Mouse (Mus musculus): ENCODE measurements around the gene Zfp296. TPM values are rescaled to one million over a fixed set of nuclear protein-coding genes. Genes with fewer than 3 reads are reported as not detected.

The Zfp296 gene
- polyA plus RNA-seq, 1 experiment from 2014 or later, result 0.20 TPM

DNA sequence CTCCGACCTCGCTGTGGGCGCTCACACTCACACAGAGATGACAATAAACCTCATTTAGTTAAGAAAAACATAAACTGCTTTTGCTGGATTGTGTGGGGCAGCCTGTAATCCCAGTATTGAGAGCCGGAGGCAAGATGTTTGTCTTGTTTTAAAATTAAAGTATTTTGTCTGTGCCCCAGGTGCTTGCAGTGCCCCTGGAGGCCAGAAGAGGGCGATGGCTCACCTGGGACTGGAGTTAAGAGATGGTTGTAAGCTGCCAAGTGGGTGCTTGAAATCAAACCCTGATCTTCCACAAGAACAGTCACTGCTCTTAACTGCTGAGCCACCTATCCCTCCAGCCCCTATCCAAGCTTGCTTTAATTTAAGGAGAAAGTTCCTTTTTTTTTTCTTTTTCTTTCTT is 33.9 kb downstream of the Zfp296 start:
- H3K27me3 ChIP-seq (replicated peaks; ENCODE audit: control insufficient read depth, insufficient read depth, low read length), result no peaks in the 10 kb centered on the region
- ATAC-seq, result no peak
- H3K4me1 ChIP-seq (ENCODE audit: control insufficient read depth, insufficient read depth, low read depth, low read length), result no peaks in the 10 kb centered on the region
- H3K9me3 ChIP-seq (ENCODE audit: control insufficient read depth, low read length), result no peaks in the 10 kb centered on the region
- 75% methylated on average over 5 of the region's 5 CpGs for WGBS
- H3K27ac ChIP-seq (ENCODE audit: low read depth, low read length), result no peak overlapping the region
- 0 out of 2 replicates have a peak, but pooled peaks cover 5% of the 10 kb centered on the region for H3K36me3 ChIP-seq (ENCODE audit: control insufficient read depth, insufficient read depth, low read length)
- no peak overlapping the region for H3K4me2 ChIP-seq (ENCODE audit: low read length)
- no peak overlapping the region for H3K9ac ChIP-seq (ENCODE audit: low read depth, low read length)
- H3K4me3 ChIP-seq (ENCODE audit: low read length), result no peak overlapping the region

DNA sequence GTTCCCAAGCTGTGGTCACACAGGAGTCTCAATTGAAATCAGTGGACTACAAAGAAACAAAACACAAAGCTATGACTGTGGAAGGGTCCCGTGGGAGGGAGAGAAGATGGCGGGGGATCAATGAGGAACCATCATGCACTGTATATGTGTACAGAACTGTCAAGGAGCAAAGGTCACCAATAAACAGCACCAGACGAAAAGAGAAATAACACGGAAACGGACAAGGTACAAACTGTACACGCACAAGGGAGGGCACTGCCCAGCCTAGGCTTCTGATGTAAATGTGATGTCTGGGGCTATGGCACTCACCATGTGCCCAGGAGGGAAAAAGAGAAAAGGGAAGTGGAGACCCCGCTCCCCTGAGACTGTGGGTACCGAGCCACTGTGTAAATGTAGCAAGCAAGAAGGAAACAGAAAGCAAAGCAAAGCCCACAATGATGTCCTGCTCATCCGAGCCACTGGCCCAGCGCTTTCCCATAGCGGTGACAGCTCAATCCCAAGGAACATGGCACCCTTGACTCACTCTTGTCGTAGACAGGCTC is 38.0 kb downstream of the Zfp296 start:
- Histone ChIP-seq H3K4me1 (ENCODE audit: control insufficient read depth, insufficient read depth, low read depth, low read length) (peaks cover 6% of the 10 kb centered on the region; the same call in 1 of the 2 replicates), H3K4me3 (ENCODE audit: low read length) (no peak overlapping the region), H3K27ac (ENCODE audit: low read depth, low read length) (no peak overlapping the region), H3K27me3 (replicated peaks; ENCODE audit: control insufficient read depth, insufficient read depth, low read length) (no peaks in the 10 kb centered on the region), H3K4me2 (ENCODE audit: low read length) (no peak overlapping the region), H3K36me3 (ENCODE audit: control insufficient read depth, insufficient read depth, low read length) (0 out of 2 replicates have a peak, but pooled peaks cover 5% of the 10 kb centered on the region), H3K9ac (ENCODE audit: low read depth, low read length) (no peak overlapping the region), H3K9me3 (ENCODE audit: control insufficient read depth, low read length) (no peaks in the 10 kb centered on the region)
- WGBS, result 90% methylated on average over 12 of the region's 12 CpGs
- no peak for ATAC-seq

DNA sequence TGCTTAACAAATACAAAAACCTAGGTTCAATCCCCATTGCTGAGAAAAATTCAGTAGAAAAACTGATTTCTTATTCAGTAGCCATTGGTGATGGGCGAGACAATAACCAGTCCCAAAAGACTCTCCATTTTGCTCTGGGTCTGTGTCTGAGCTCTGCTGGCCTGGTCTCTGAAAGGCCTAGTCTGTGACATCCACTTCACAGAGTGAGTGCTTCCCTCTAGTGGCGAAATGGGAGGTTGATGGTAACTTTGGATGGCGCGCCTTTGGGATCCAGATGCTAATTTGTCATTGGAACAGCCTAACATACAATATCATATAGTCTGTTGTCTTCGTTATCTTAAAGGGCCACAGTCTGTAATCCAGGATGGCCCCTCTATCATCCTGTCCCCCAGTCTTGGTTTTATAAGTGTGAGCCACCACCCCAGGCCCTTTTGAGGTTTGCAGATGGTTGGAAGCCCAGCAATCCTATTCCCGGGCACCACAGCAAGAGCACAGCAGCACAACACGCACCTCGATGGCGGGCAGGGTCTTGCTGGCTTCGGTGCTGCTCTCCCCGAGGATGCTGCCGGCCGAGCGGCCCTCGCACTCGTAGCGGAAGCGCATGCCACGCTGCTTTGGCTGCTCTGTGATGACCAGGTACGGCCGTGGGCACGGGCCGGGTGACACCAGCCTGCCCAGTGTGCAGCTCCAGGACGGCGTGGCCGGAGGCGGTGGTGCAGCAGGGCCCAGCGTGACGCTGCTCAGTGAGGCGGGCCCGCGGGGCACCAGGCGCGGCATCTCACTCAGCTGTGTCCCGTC is 42.1 kb downstream of the Zfp296 start:
- H3K36me3 ChIP-seq (ENCODE audit: control insufficient read depth, insufficient read depth, low read length), result no peaks in the 10 kb centered on the region
- H3K27ac ChIP-seq (ENCODE audit: low read depth, low read length), result no peak overlapping the region

DNA sequence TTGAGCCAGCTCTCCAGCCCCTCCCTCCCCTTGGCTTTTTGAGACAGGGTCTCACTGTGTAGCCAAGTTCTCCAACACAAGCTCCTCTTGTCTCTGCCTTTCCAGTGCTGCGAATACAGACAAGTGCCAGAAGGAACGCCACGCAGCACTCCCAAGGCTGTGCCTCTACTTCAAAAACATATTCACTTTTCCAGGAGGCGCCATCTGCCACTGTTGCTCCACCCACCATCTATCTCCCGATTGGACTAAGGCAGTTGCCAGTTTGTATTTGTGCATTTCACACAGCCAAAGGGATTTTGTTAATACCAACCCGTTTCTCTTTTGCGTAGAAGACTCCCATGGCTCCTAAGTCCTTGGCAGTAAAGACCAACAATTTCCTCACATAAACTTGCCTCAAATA is 43.7 kb downstream of the Zfp296 start:
- no peak overlapping the region for H3K4me3 ChIP-seq (ENCODE audit: low read length)
- no peak overlapping the region for H3K4me2 ChIP-seq (ENCODE audit: low read length)
- no peak for ATAC-seq
- no peaks in the 10 kb centered on the region for H3K36me3 ChIP-seq (ENCODE audit: control insufficient read depth, insufficient read depth, low read length)
- H3K27me3 ChIP-seq (replicated peaks; ENCODE audit: control insufficient read depth, insufficient read depth, low read length), result no peaks in the 10 kb centered on the region
- peaks cover 6% of the 10 kb centered on the region; the same call in 1 of the 2 replicates for H3K4me1 ChIP-seq (ENCODE audit: control insufficient read depth, insufficient read depth, low read depth, low read length)
- no peak overlapping the region for H3K9ac ChIP-seq (ENCODE audit: low read depth, low read length)
- H3K27ac ChIP-seq (ENCODE audit: low read depth, low read length), result no peak overlapping the region
- 86% methylated on average over 7 of the region's 7 CpGs for WGBS
- no peaks in the 10 kb centered on the region for H3K9me3 ChIP-seq (ENCODE audit: control insufficient read depth, low read length)

More for the DNA sequence above, 42.1 kb downstream of the Zfp296 start:
- peak; percentile 80 for ATAC-seq
- 8% methylated on average over 35 of the region's 35 CpGs for WGBS
- no peaks in the 10 kb centered on the region for H3K27me3 ChIP-seq (replicated peaks; ENCODE audit: control insufficient read depth, insufficient read depth, low read length)
- H3K9me3 ChIP-seq (ENCODE audit: control insufficient read depth, low read length), result no peaks in the 10 kb centered on the region
- peak overlapping the region; percentile 57 for H3K4me2 ChIP-seq (ENCODE audit: low read length)
- peak overlapping the region; percentile 66 for H3K9ac ChIP-seq (ENCODE audit: low read depth, low read length)
- peak overlapping the region; percentile 33 for H3K4me3 ChIP-seq (ENCODE audit: low read length)
- H3K4me1 ChIP-seq (ENCODE audit: control insufficient read depth, insufficient read depth, low read depth, low read length), result peaks cover 6% of the 10 kb centered on the region; the same call in 1 of the 2 replicates

DNA sequence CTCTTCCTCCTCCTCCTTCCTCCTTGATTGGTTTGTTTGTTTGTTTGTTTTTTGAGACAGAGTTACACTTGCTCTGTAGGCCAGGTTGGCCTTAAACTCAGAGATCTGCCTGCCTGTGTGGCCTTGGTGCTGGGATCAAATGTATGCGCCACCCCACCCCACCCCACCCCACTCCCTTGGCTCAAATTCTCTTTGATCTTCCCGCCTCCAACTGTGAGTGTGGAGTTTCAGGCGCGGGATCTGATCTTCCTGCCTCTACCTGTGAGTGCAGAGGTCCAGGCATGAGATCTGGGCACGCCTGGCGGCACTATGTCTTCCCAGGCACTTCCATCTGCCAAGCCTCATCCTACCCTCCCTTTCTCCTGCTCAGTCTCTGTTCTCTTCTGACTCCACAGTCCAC is 45.2 kb downstream of the Zfp296 start:
- H3K4me2 ChIP-seq (ENCODE audit: low read length), result no peak overlapping the region

DNA sequence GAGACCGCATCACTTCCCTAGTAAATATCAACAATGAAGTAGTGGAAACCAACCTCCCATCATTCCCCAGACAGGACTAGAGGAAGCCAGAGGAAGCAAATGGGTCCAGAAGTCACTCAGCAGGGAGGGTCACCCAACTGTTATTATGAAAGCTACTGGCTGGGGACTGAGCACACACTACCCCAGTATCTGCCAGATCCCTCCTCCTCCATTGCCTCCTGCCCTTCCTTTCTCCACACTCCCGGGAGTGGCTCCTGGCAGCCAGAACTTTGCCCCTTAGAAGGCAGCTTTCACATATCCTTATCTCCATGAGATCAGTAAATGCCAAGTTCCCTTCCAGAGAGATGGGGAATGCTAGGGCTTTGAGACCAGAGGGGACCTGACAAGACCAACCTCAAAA is 46.3 kb downstream of the Zfp296 start:
- Histone ChIP-seq H3K27me3 (replicated peaks; ENCODE audit: control insufficient read depth, insufficient read depth, low read length) (no peaks in the 10 kb centered on the region), H3K9ac (ENCODE audit: low read depth, low read length) (no peak overlapping the region), H3K36me3 (ENCODE audit: control insufficient read depth, insufficient read depth, low read length) (no peaks in the 10 kb centered on the region), H3K9me3 (ENCODE audit: control insufficient read depth, low read length) (no peaks in the 10 kb centered on the region), H3K4me1 (ENCODE audit: control insufficient read depth, insufficient read depth, low read depth, low read length) (peaks cover 6% of the 10 kb centered on the region; the same call in 1 of the 2 replicates), H3K4me3 (ENCODE audit: low read length) (no peak overlapping the region), H3K27ac (ENCODE audit: low read depth, low read length) (no peak overlapping the region), H3K4me2 (ENCODE audit: low read length) (no peak overlapping the region)
- 71% methylated on average over 2 of the region's 2 CpGs for WGBS
- ATAC-seq, result no peak

More for the DNA sequence above, 45.2 kb downstream of the Zfp296 start:
- no peak overlapping the region for H3K27ac ChIP-seq (ENCODE audit: low read depth, low read length)
- H3K9ac ChIP-seq (ENCODE audit: low read depth, low read length), result no peak overlapping the region
- WGBS, result 42% methylated on average over 6 of the region's 6 CpGs
- peaks cover 6% of the 10 kb centered on the region; the same call in 1 of the 2 replicates for H3K4me1 ChIP-seq (ENCODE audit: control insufficient read depth, insufficient read depth, low read depth, low read length)
- ATAC-seq, result no peak
- no peaks in the 10 kb centered on the region for H3K27me3 ChIP-seq (replicated peaks; ENCODE audit: control insufficient read depth, insufficient read depth, low read length)
- no peak overlapping the region for H3K4me3 ChIP-seq (ENCODE audit: low read length)
- no peaks in the 10 kb centered on the region for H3K9me3 ChIP-seq (ENCODE audit: control insufficient read depth, low read length)
- no peaks in the 10 kb centered on the region for H3K36me3 ChIP-seq (ENCODE audit: control insufficient read depth, insufficient read depth, low read length)

DNA sequence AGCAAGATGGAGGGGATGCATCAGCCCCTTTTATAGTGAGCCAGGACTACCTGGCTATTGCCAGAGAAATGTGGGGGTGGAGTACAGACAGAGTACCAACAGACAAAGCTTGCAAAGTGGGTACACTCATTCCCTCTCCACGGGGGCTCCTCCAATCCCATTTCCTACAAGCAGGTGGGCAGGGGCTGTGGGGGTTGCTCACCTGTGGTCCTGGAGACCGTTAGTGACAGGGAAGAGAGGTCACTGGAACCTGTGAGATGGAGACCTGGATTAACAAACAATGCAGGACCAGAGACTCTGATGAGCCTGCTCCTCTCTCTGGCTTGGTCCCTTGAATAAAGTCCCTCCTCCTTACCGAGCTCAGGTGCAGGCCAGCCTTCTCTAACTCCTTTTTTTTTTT is 50.6 kb downstream of the Zfp296 start:
- WGBS, result 84% methylated on average over 3 of the region's 3 CpGs
- peak overlapping the region; percentile 95 for H3K4me2 ChIP-seq (ENCODE audit: low read length)
- peak overlapping the region; percentile 85 for H3K4me3 ChIP-seq (ENCODE audit: low read length)
- no peak overlapping the region for H3K9ac ChIP-seq (ENCODE audit: low read depth, low read length)
- H3K9me3 ChIP-seq (ENCODE audit: control insufficient read depth, low read length), result no peaks in the 10 kb centered on the region
- H3K4me1 ChIP-seq (ENCODE audit: control insufficient read depth, insufficient read depth, low read depth, low read length), result no peaks in the 10 kb centered on the region; the same call in 1 of the 2 replicates
- peaks cover 9% of the 10 kb centered on the region for H3K36me3 ChIP-seq (ENCODE audit: control insufficient read depth, insufficient read depth, low read length)
- ATAC-seq, result no peak
- H3K27ac ChIP-seq (ENCODE audit: low read depth, low read length), result no peak overlapping the region
- no peaks in the 10 kb centered on the region for H3K27me3 ChIP-seq (replicated peaks; ENCODE audit: control insufficient read depth, insufficient read depth, low read length)

DNA sequence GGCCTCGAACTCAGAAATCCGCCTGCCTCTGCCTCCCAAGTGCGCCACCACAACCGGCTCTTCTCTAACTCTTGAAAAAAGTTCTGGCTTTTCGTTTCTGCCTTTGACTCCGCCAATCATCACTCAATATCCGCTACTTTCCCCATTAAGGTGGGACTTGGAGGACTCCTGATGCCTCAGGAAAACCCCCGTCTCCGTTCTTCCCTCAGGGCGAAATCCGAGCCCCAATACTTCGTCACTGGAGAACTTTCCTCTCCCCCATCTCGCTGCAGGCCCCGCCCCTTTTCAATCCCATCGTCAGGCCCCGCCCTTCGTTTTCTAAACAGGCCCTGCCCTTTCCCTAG is 51.1 kb downstream of the Zfp296 start:
- Histone ChIP-seq H3K36me3 (ENCODE audit: control insufficient read depth, insufficient read depth, low read length) (peaks cover 13% of the 10 kb centered on the region), H3K4me1 (ENCODE audit: control insufficient read depth, insufficient read depth, low read depth, low read length) (no peaks in the 10 kb centered on the region; the same call in 1 of the 2 replicates), H3K27ac (ENCODE audit: low read depth, low read length) (peak overlapping the region; percentile 73; the same call in 1 of the 2 replicates), H3K27me3 (replicated peaks; ENCODE audit: control insufficient read depth, insufficient read depth, low read length) (no peaks in the 10 kb centered on the region), H3K4me2 (ENCODE audit: low read length) (peak overlapping the region; percentile 95), H3K9ac (ENCODE audit: low read depth, low read length) (0 out of 2 replicates have a peak overlapping the region, but pooled peaks have one; percentile 39), H3K9me3 (ENCODE audit: control insufficient read depth, low read length) (no peaks in the 10 kb centered on the region), H3K4me3 (ENCODE audit: low read length) (peak overlapping the region; percentile 85)
- ATAC-seq, result no peak
- WGBS, result 16% methylated on average over 17 of the region's 17 CpGs

Data from hindbrain, embryonic 16.5 days (tissue).